Mouse (Mus musculus): ENCODE data around the gene Fmnl1. TPM values are rescaled to one million over a fixed set of nuclear protein-coding genes. Genes with fewer than 3 reads are reported as not detected.
A peak's percentile ranks its signal among the peaks of the same experiment; 100 is the strongest.

Gene Fmnl1
- total RNA-seq, 2 experiments from 2014 or later: 9.7 to 32.2 TPM

GRCm38 (mm10) chr11:103158621-103159478, 12.1 kb upstream of the Fmnl1 start:
- peak; percentile 87 for ATAC-seq (replicated peaks; ENCODE audit: low FRiP score, low TSS enrichment, poor library complexity, severe bottlenecking)

- no peak for ATAC-seq (replicated peaks; ENCODE audit: low FRiP score, low TSS enrichment, poor library complexity, severe bottlenecking)
These were observed 10.2 kb upstream of the Fmnl1 start for GRCm38 (mm10) chr11:103160738-103161137.

- ATAC-seq (replicated peaks; ENCODE audit: low FRiP score, low TSS enrichment, poor library complexity, severe bottlenecking): no peak
These were observed 9.5 kb upstream of the Fmnl1 start for GRCm38 (mm10) chr11:103161449-103161848.

GRCm38 (mm10) chr11:103162132-103162531, 8.8 kb upstream of the Fmnl1 start:
- no peak for ATAC-seq (replicated peaks; ENCODE audit: low FRiP score, low TSS enrichment, poor library complexity, severe bottlenecking)

- peak; percentile 71 for ATAC-seq (replicated peaks; ENCODE audit: low FRiP score, low TSS enrichment, poor library complexity, severe bottlenecking)
These were observed 6.5 kb upstream of the Fmnl1 start for GRCm38 (mm10) chr11:103164391-103164790.

GRCm38 (mm10) chr11:103168690-103169390, 2.1 kb upstream of the Fmnl1 start:
- peak; percentile 65; the same call in 1 of the 2 replicates for ATAC-seq (replicated peaks; ENCODE audit: low FRiP score, low TSS enrichment, poor library complexity, severe bottlenecking)

- no peak for ATAC-seq (replicated peaks; ENCODE audit: low FRiP score, low TSS enrichment, poor library complexity, severe bottlenecking)
These were observed 1.2 kb upstream of the Fmnl1 start for GRCm38 (mm10) chr11:103169664-103170063.

- no peak for ATAC-seq (replicated peaks; ENCODE audit: low FRiP score, low TSS enrichment, poor library complexity, severe bottlenecking)
These were observed 805 bp upstream of the Fmnl1 start for GRCm38 (mm10) chr11:103170111-103170493.

- ATAC-seq (replicated peaks; ENCODE audit: low FRiP score, low TSS enrichment, poor library complexity, severe bottlenecking): no peak
These were observed 346 bp downstream of the Fmnl1 start for GRCm38 (mm10) chr11:103171286-103171620.

GRCm38 (mm10) chr11:103171703-103172391, 940 bp downstream of the Fmnl1 start:
- ATAC-seq (replicated peaks; ENCODE audit: low FRiP score, low TSS enrichment, poor library complexity, severe bottlenecking): no peak

- ATAC-seq (replicated peaks; ENCODE audit: low FRiP score, low TSS enrichment, poor library complexity, severe bottlenecking): no peak
These were observed 1.6 kb downstream of the Fmnl1 start for GRCm38 (mm10) chr11:103172392-103173040.

GRCm38 (mm10) chr11:103173041-103173770, 2.3 kb downstream of the Fmnl1 start:
- ATAC-seq (replicated peaks; ENCODE audit: low FRiP score, low TSS enrichment, poor library complexity, severe bottlenecking): no peak

GRCm38 (mm10) chr11:103173771-103174344, 3.0 kb downstream of the Fmnl1 start:
- ATAC-seq (replicated peaks; ENCODE audit: low FRiP score, low TSS enrichment, poor library complexity, severe bottlenecking): no peak

- ATAC-seq (replicated peaks; ENCODE audit: low FRiP score, low TSS enrichment, poor library complexity, severe bottlenecking): no peak
These were observed 3.5 kb downstream of the Fmnl1 start for GRCm38 (mm10) chr11:103174411-103174832.

- ATAC-seq (replicated peaks; ENCODE audit: low FRiP score, low TSS enrichment, poor library complexity, severe bottlenecking): peak; percentile 50
These were observed 4.0 kb downstream of the Fmnl1 start for GRCm38 (mm10) chr11:103174891-103175391.

GRCm38 (mm10) chr11:103175688-103176442, 5.0 kb downstream of the Fmnl1 start:
- ATAC-seq (replicated peaks; ENCODE audit: low FRiP score, low TSS enrichment, poor library complexity, severe bottlenecking): no peak

- ATAC-seq (replicated peaks; ENCODE audit: low FRiP score, low TSS enrichment, poor library complexity, severe bottlenecking): no peak
These were observed 5.6 kb downstream of the Fmnl1 start for GRCm38 (mm10) chr11:103176510-103176909.

GRCm38 (mm10) chr11:103177216-103177615, 6.3 kb downstream of the Fmnl1 start:
- ATAC-seq (replicated peaks; ENCODE audit: low FRiP score, low TSS enrichment, poor library complexity, severe bottlenecking): no peak

Data from megakaryocyte-erythroid progenitor cell, adult 5-6 weeks (primary cell).